Mouse (Mus musculus): ENCODE results near the gene Tbc1d22a.

DNA sequence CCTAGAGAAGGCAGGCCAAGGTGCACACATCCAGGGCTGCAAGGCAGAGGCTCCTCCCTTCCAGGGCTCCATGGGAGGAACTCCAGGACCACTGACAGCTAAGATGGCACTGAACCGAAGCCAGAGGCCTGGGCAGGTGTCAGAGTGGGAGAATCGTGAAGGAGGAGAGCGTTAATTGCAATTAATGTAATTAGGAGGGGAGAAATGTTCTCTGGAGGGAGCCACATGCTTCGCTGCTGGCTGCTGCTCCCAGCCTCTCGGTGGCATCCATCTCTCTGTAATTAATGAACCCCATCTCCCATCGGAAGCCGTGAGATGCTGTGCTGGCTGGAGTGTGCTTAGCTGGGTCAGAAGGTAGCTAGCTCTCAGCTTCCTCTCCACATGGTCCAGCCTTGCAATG, 116.2 kb downstream of the Tbc1d22a start:
- TF ChIP-seq POLR2A (IDR thresholded peaks at IDR 0.05; ENCODE audit: borderline replicate concordance, low read depth, low read length) (no peak), CTCF (IDR thresholded peaks at IDR 0.05; ENCODE audit: low read depth, low read length) (no peak)

Measured in bone marrow macrophage, adult 2 months (primary cell).